Mouse (Mus musculus) layer of hippocampus, adult 2 months (tissue): ENCODE results near the gene Prcc. TPM values are rescaled to one million over a fixed set of nuclear protein-coding genes. Genes with fewer than 3 reads are reported as not detected.
"Not testable (repeated sequence)": the region's sequence is repeated elsewhere in the genome, so short reads cannot be mapped to it uniquely, and the experiment has no call there.

Source experiments
- DNase-seq, 2 experiments: peaks; one replicate each; pipeline ENCODE4 v3.0.0; 2022; ENCODE audit warnings: low spot score in 2 of 2
- H3K27ac ChIP-seq: fragments of 200-600 bp; 2 replicates; pipeline ENCODE4 v1.8.1; 2022
- H3K4me3 ChIP-seq: fragments of 200-600 bp; 2 replicates; pipeline ENCODE4 v1.8.1; 2022; ENCODE audit warnings: mild to moderate bottlenecking
- CTCF ChIP-seq: fragments of 200-600 bp; conservative IDR thresholded peaks from 2 replicates; pipeline ENCODE4 v1.8.1; 2022; ENCODE audit warnings: antibody characterized with exemption, mild to moderate bottlenecking, moderate library complexity
- total RNA-seq, 2 experiments: library from RNA; stranded (reverse); gene quantifications; 2 replicates each; pipeline ENCODE4 v1.2.3; 2021

Prcc gene
- total RNA-seq, 2 experiments from 2014 or later: 58.0 to 60.0 TPM

- peak; percentile 54 for TF ChIP-seq CTCF
- no peak for DNase-seq
- Histone ChIP-seq H3K4me3 (no peak overlapping the region), H3K27ac (no peak overlapping the region)
Measured at GRCm38 (mm10) chr3:87916990-87917389, 31.6 kb upstream of the Prcc start.

GRCm38 (mm10) chr3:87913891-87914290 lies 28.5 kb upstream of the Prcc start:
- Histone ChIP-seq H3K27ac (no peak overlapping the region), H3K4me3 (no peak overlapping the region)
- no peak for DNase-seq
- no peak for TF ChIP-seq CTCF

GRCm38 (mm10) chr3:87913491-87913890 lies 28.1 kb upstream of the Prcc start:
- DNase-seq: no peak
- no peak overlapping the region for H3K27ac ChIP-seq
- H3K4me3 ChIP-seq: no peak overlapping the region
- no peak for TF ChIP-seq CTCF

GRCm38 (mm10) chr3:87910573-87911141 lies 25.2 kb upstream of the Prcc start:
- peak in 1 of 2 experiments; percentile 39 for DNase-seq
- peak overlapping the region; percentile 52 for H3K4me3 ChIP-seq
- TF ChIP-seq CTCF: no peak
- H3K27ac ChIP-seq: peak overlapping the region; percentile 84

- H3K27ac ChIP-seq: peak overlapping the region; percentile 84
- H3K4me3 ChIP-seq: peak overlapping the region; percentile 52; the same call in 1 of the 2 replicates
- TF ChIP-seq CTCF: no peak
- no peak for DNase-seq
Measured at GRCm38 (mm10) chr3:87909874-87910273, 24.5 kb upstream of the Prcc start.

- Histone ChIP-seq H3K27ac (peak overlapping the region; percentile 84; the same call in 1 of the 2 replicates), H3K4me3 (no peak overlapping the region)
- DNase-seq: no peak
- TF ChIP-seq CTCF: no peak
Measured at GRCm38 (mm10) chr3:87909381-87909780, 24.0 kb upstream of the Prcc start.

GRCm38 (mm10) chr3:87907906-87908305 lies 22.5 kb upstream of the Prcc start:
- H3K27ac ChIP-seq: peak overlapping the region; percentile 98; the same call in 1 of the 2 replicates
- peak overlapping the region; percentile 88 for H3K4me3 ChIP-seq
- no peak for DNase-seq

GRCm38 (mm10) chr3:87906981-87907857 lies 21.8 kb upstream of the Prcc start:
- TF ChIP-seq CTCF: no peak
- Histone ChIP-seq H3K27ac (peak overlapping the region; percentile 98), H3K4me3 (peak overlapping the region; percentile 88)
- DNase-seq: peak in 1 of 2 experiments; percentile 34

More at GRCm38 (mm10) chr3:87907906-87908305, 22.5 kb upstream of the Prcc start:
- no peak for TF ChIP-seq CTCF

GRCm38 (mm10) chr3:87906601-87906980 lies 21.2 kb upstream of the Prcc start:
- Histone ChIP-seq H3K27ac (peak overlapping the region; percentile 98), H3K4me3 (peak overlapping the region; percentile 88)
- peak in 1 of 2 experiments; percentile 44 for DNase-seq
- TF ChIP-seq CTCF: no peak

GRCm38 (mm10) chr3:87905880-87906485 lies 20.6 kb upstream of the Prcc start, which contains the start of gene Hdgf:
TSS of gene Hdgf (plus strand) at chr3:87906321.
- peak within 1 kb of the TSS; percentile 98 for H3K27ac ChIP-seq
- DNase-seq: peak; percentile 92 to 94
- H3K4me3 ChIP-seq: peak within 1 kb of the TSS; percentile 88
- peak; percentile 58 for TF ChIP-seq CTCF

- Histone ChIP-seq H3K4me3 (no peak overlapping the region), H3K27ac (no peak overlapping the region)
- DNase-seq: no peak
- no peak for TF ChIP-seq CTCF
Measured at GRCm38 (mm10) chr3:87903821-87904220, 18.4 kb upstream of the Prcc start.

GRCm38 (mm10) chr3:87901959-87902358 lies 16.6 kb upstream of the Prcc start:
- DNase-seq, H3K4me3 ChIP-seq, H3K27ac ChIP-seq: not testable (repeated sequence)

GRCm38 (mm10) chr3:87901036-87901624 lies 15.7 kb upstream of the Prcc start:
- no peak for DNase-seq
- TF ChIP-seq CTCF: no peak
- H3K27ac ChIP-seq: no peak overlapping the region
- H3K4me3 ChIP-seq: no peak overlapping the region
